Mouse (Mus musculus) thymus, postnatal 14 days (tissue): ENCODE measurements around the gene Ppp2r3a.

Experiments
- DNase-seq: peaks from one replicate; pipeline ENCODE4 v3.0.0; 2021

The Ppp2r3a gene

GRCm38 (mm10) chr9:101251644-101252337 lies at the start of gene Ppp2r3a:
Gene Ppp2r3a (minus strand): TSS chr9:101251795.
- DNase-seq: peak; percentile 97

- no peak for DNase-seq
These were observed 48.9 kb upstream of the Ppp2r3a start for GRCm38 (mm10) chr9:101300441-101300935.

- DNase-seq: no peak
These were observed 40.4 kb upstream of the Ppp2r3a start for GRCm38 (mm10) chr9:101291676-101292660.

GRCm38 (mm10) chr9:101290876-101291275 lies 39.3 kb upstream of the Ppp2r3a start:
- no peak for DNase-seq

GRCm38 (mm10) chr9:101289750-101290149 lies 38.2 kb upstream of the Ppp2r3a start:
- DNase-seq: no peak

- no peak for DNase-seq
These were observed 37.5 kb upstream of the Ppp2r3a start for GRCm38 (mm10) chr9:101288901-101289647.

GRCm38 (mm10) chr9:101286766-101287165 lies 35.2 kb upstream of the Ppp2r3a start:
- DNase-seq: no peak

- DNase-seq: no peak
These were observed 32.5 kb upstream of the Ppp2r3a start for GRCm38 (mm10) chr9:101284049-101284448.

GRCm38 (mm10) chr9:101282651-101283050 lies 31.1 kb upstream of the Ppp2r3a start:
- DNase-seq: no peak

- no peak for DNase-seq
These were observed 30.3 kb upstream of the Ppp2r3a start for GRCm38 (mm10) chr9:101281906-101282305.

GRCm38 (mm10) chr9:101281326-101281725 lies 29.7 kb upstream of the Ppp2r3a start:
- DNase-seq: no peak

- no peak for DNase-seq
These were observed 29.3 kb upstream of the Ppp2r3a start for GRCm38 (mm10) chr9:101280867-101281266.

GRCm38 (mm10) chr9:101280211-101280610 lies 28.6 kb upstream of the Ppp2r3a start:
- no peak for DNase-seq

- DNase-seq: no peak
These were observed 21.1 kb upstream of the Ppp2r3a start for GRCm38 (mm10) chr9:101272715-101273114.

- DNase-seq: no peak
These were observed 18.4 kb upstream of the Ppp2r3a start for GRCm38 (mm10) chr9:101270020-101270419.

- DNase-seq: no peak
These were observed 14.4 kb upstream of the Ppp2r3a start for GRCm38 (mm10) chr9:101266043-101266442.

GRCm38 (mm10) chr9:101265546-101265945 lies 14.0 kb upstream of the Ppp2r3a start:
- no peak for DNase-seq

GRCm38 (mm10) chr9:101262815-101263214 lies 11.2 kb upstream of the Ppp2r3a start:
- no peak for DNase-seq

GRCm38 (mm10) chr9:101261989-101262571 lies 10.5 kb upstream of the Ppp2r3a start:
- no peak for DNase-seq

GRCm38 (mm10) chr9:101261443-101261842 lies 9.8 kb upstream of the Ppp2r3a start:
- no peak for DNase-seq

- DNase-seq: no peak
These were observed 1.5 kb upstream of the Ppp2r3a start for GRCm38 (mm10) chr9:101253136-101253535.

GRCm38 (mm10) chr9:101252541-101252940 lies 946 bp upstream of the Ppp2r3a start:
- no peak for DNase-seq
